Mouse (Mus musculus): ENCODE measurements around the gene Ccdc12.

Gene Ccdc12

DNA sequence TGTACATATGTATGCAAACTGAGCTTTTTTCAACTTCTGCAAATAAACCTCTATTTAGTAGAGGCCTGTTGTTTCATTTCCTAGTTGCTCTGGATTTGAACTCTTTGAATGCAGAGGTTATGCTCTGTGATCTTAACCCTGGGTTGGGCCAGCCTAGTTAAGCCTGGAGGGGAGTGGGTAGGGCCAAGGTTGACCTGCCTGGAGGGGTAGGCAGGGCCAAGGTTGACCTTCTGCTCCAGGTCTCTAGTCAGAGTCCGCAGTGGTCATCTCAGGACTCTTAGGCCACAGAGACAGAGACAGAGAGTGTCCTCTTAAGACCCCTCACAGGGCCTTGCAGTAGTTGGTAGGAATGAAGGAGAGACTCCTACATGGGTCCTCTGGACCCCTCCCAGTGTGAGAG is 55.2 kb downstream of the Ccdc12 start:
- DNase-seq: no peak

GRCm38 (mm10) chr9:110711996-110712395 is 55.7 kb downstream of the Ccdc12 start:
- no peak for DNase-seq

GRCm38 (mm10) chr9:110712545-110712944 is 56.2 kb downstream of the Ccdc12 start:
- no peak for DNase-seq

GRCm38 (mm10) chr9:110713389-110713788 is 57.1 kb downstream of the Ccdc12 start:
- DNase-seq: no peak

DNA sequence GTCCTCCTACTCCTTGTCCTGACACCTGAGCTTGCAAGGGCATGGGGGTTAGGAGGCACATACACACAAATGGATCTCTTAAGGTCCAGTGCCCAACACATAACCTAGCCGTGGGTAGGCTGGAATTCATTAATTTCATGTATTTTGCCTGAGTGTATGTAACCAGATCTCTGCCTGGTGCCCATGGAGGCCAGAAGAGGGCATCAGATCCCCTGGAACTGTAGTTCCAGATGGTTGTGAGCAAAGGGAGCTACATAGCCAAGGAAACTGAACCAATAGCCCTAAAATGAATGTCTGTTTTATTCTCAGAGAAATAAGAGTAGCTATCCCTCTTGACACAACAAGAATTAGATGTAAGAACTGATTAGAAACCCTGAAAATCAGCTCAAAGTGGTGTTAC is 59.1 kb downstream of the Ccdc12 start:
- no peak for DNase-seq

- DNase-seq: peak; percentile 84
These were observed 60.5 kb downstream of the Ccdc12 start for GRCm38 (mm10) chr9:110716775-110717174.

GRCm38 (mm10) chr9:110718071-110718470 is 61.8 kb downstream of the Ccdc12 start:
- DNase-seq: no peak

- DNase-seq: no peak
These were observed 62.5 kb downstream of the Ccdc12 start for GRCm38 (mm10) chr9:110718810-110719209.

GRCm38 (mm10) chr9:110719977-110720376 is 63.7 kb downstream of the Ccdc12 start:
- DNase-seq: no peak

DNA sequence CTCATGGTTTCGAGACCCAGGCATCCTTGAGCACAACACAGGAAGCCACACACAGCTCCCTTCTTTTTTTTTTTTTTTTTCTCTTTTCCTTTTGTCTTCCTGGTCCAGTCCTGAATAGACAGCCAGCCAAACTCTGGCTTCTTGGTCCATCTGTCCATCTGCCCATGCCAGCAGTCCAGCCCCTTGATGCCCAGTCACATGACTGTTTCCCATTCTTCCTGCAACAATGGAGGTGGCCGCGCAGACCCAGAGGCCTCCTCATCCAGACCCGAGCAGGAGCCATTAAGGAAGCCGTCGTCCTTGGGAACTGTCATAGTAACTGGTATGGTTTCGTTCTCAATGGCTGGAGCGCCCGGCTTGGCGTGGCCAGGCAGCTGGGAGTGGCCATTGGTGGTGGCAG is 65.8 kb downstream of the Ccdc12 start:
- no peak for DNase-seq

- DNase-seq: peak; percentile 74
These were observed 69.4 kb downstream of the Ccdc12 start for GRCm38 (mm10) chr9:110725721-110726135.

- no peak for DNase-seq
These were observed 70.6 kb downstream of the Ccdc12 start for GRCm38 (mm10) chr9:110726867-110727266.

DNA sequence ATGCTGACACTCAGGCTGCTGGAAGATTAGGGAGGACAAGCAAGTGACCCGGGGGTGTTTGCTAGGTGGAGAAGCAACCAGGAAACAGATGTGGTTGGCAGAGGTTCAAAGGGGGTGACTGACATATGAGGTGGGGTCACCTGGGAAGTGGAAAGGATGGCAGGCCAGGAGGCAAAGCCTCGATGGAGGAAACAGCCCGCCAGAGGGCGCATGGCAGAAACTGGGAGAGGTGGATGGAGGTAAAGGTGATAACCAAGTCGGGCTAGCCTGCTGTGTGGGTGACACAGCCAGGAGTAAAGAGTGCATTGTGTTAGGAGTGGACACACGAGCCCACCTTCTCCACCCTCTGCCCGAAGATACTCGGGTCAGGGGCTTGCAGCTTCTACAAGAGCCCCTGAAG is 73.5 kb downstream of the Ccdc12 start:
- DNase-seq: peak; percentile 61

- no peak for DNase-seq
These were observed 75.6 kb downstream of the Ccdc12 start for GRCm38 (mm10) chr9:110731859-110732258.

GRCm38 (mm10) chr9:110732623-110733022 is 76.3 kb downstream of the Ccdc12 start:
- peak; percentile 93 for DNase-seq

- no peak for DNase-seq
These were observed 76.8 kb downstream of the Ccdc12 start for GRCm38 (mm10) chr9:110733102-110733501.

GRCm38 (mm10) chr9:110734154-110734553 is 77.9 kb downstream of the Ccdc12 start:
- no peak for DNase-seq

GRCm38 (mm10) chr9:110736362-110736761 is 80.1 kb downstream of the Ccdc12 start:
- peak; percentile 44 for DNase-seq

DNA sequence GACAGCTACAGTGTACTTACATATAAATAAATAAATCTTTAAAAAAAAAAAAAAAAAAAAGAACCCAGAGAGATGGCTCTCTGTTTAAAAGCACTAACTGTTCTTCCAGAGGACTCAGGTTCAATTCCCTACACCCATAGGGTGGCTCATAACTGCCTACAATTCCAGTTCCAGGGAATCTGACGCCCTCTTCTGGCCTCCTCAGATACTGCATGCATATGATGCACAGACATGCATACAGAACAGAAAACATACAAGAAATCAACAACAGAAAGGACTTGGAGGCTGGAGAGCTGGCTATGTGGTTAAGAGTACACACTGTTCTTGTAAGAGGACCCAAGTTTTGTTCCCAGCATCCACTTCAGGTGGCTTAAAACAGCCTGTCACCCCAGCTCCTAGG is 81.8 kb downstream of the Ccdc12 start:
- DNase-seq: no peak

- DNase-seq: peak; percentile 65
These were observed 83.7 kb downstream of the Ccdc12 start for GRCm38 (mm10) chr9:110739961-110740360.

GRCm38 (mm10) chr9:110741711-110742294 is 85.5 kb downstream of the Ccdc12 start, which contains the start of gene Myl3:
Gene Myl3, plus strand, starts transcription at chr9:110741861.
- no peak for DNase-seq

DNA sequence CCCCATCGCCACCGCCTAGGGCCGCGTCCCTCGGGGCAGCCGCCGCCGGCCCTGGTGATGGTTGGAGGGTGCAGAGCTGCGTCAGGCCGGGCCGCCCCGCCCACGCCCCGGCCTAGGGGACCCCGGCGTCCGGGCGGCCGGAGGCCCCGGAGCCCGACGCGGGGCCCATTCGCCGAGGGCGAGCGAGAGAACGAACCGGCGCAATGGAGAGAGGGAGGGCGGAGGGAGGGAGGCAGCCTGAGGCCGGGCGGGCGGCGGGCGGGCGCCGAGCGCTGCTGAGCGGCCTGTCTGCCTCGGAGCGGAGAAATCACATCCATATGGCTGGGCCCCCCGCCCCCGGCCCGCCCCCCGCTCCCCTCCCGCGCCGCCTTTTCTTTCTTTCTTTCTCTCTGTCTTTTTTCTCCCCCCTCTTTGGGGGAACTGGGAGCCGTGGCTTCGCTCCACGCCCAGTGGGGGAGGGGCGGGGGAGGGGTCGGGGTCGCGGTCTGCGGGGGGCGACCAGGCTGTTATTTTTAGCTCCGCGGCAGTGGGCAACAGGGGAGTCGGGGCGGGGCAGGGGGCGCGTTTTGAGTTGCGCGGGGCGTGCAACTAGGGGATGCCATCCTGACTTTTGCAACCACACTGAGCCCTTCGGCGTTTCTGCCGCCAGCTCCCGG is 86.1 kb downstream of the Ccdc12 start:
- peak; percentile 59 for DNase-seq

DNA sequence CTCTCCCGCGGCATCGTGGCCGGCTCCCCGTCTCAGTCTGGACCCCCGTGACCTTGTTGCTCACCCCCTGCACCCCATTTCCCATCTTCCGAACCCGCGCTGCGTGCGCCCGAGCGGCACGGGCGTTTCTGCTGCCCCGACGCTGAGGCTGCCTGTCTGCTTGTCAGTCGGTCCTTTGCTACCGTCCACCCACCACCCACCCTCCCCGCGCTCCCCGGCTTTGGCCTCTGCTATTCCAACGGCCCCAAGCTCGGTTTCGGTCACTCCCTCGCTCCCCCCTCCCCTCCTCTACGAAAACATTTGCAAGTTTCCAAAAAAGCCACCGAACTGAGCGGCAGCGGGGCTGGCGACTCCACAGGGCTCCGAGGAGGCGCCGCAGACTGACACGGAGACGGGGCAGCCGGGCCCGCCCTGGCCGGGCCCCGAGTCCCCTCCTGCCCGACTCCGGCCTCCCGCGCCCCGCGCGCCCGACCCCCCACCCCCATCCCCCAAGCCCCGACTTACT is 86.7 kb downstream of the Ccdc12 start:
- peak; percentile 70 for DNase-seq
